Mouse (Mus musculus) spleen, adult 2 months (tissue): ENCODE data around the gene P4hb.

Experiments
- CTCF ChIP-seq: fragments of 200-500 bp; IDR thresholded peaks from 2 replicates; pipeline ENCODE4 v1.5.1; 2011; ENCODE audit warnings: mild to moderate bottlenecking, inconsistent platforms; ENCODE audit not compliant: insufficient read depth, insufficient read length, insufficient replicate concordance; ENCODE audit errors: extremely low read depth
- POLR2A ChIP-seq: fragments of 200-500 bp; IDR thresholded peaks from 2 replicates; pipeline ENCODE4 v1.6.1; 2011; ENCODE audit warnings: low read depth, low read length, inconsistent platforms

DNA sequence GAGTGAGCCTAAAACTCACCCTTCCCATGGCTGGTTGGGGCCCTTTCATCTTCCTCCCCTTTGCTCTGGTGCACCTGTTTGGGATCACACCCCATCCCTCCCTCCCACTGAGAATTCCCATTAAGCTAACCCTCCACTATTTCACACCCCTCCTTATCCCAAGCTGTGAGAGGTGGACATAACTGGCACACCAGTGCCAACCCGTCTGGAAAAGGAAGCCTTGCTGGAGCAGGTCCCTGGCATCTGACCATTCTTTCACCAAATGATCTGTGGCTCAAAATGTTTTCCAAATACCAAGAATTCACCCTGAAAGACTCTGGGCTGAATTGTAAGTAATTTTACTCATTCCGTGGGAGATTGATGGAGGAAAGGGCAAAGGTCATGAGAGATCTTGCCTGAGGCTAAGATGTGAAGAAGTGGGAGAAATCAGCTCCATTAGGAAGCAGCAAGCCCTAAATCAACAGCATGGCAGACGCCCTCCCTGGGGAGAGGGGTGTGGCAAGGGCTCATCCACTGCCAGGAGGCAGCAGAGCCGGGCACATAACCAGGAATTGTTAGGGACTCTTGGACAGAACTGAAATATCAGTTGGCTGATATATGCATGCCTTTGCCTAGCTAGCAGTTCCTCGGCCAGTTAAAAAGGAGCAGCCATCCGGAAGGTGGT is 60.1 kb downstream of the P4hb start:
- TF ChIP-seq POLR2A: no peak
- no peak for TF ChIP-seq CTCF
